Mouse (Mus musculus) ES-Bruce4 (cell line): ENCODE results near the gene Spef1. TPM values are rescaled to one million over a fixed set of nuclear protein-coding genes. Genes with fewer than 3 reads are reported as not detected.

Experiments used
- H3K27ac ChIP-seq: 2 replicates; pipeline ENCODE4 v1.5.1; 2012; ENCODE audit warnings: low read length, inconsistent platforms; ENCODE audit not compliant: insufficient read depth
- H3K27me3 ChIP-seq: 2 replicates; pipeline ENCODE4 v1.6.1; 2012; ENCODE audit warnings: mild to moderate bottlenecking, low read length, inconsistent platforms; ENCODE audit not compliant: control insufficient read depth, poor library complexity, insufficient read depth, severe bottlenecking
- H3K36me3 ChIP-seq: 2 replicates; pipeline ENCODE4 v1.6.1; 2012; ENCODE audit warnings: inconsistent platforms, mild to moderate bottlenecking, low read length, moderate library complexity; ENCODE audit not compliant: control insufficient read depth, poor library complexity, insufficient read depth, severe bottlenecking
- H3K4me1 ChIP-seq: one replicate; pipeline ENCODE4 v1.8.1; 2011; ENCODE audit warnings: low read length; ENCODE audit not compliant: control insufficient read depth, insufficient read depth
- H3K4me3 ChIP-seq: 2 replicates; pipeline ENCODE4 v1.5.1; 2011; ENCODE audit warnings: low read depth, mild to moderate bottlenecking, low read length
- H3K9ac ChIP-seq: 2 replicates; pipeline ENCODE4 v1.6.1; 2012; ENCODE audit warnings: low read depth, mild to moderate bottlenecking, inconsistent platforms; ENCODE audit not compliant: poor library complexity, severe bottlenecking
- H3K9me3 ChIP-seq: replicated peaks from 2 replicates; pipeline ENCODE4 v1.6.1; 2012; ENCODE audit warnings: mild to moderate bottlenecking, low read length, inconsistent platforms; ENCODE audit not compliant: control insufficient read depth, poor library complexity, insufficient read depth, severe bottlenecking
- CTCF ChIP-seq: IDR thresholded peaks from one replicate; pipeline ENCODE4 v1.8.1; 2011; ENCODE audit warnings: low read depth, low read length
- EP300 ChIP-seq: IDR thresholded peaks from 2 replicates; pipeline ENCODE4 v1.6.1; 2011; ENCODE audit warnings: low read depth, low read length; ENCODE audit not compliant: insufficient read depth
- POLR2A ChIP-seq: IDR thresholded peaks from one replicate; pipeline ENCODE4 v1.8.1; 2011; ENCODE audit warnings: low read length; ENCODE audit not compliant: insufficient read depth
- polyA plus RNA-seq: library from polyadenylated mRNA; stranded (reverse); fragments of >200 nt; gene quantifications from 2 replicates; pipeline ENCODE4 v1.2.4, GENCODE M21; 2011; ENCODE audit warnings: low read depth; ENCODE audit not compliant: missing spikeins, insufficient read depth, insufficient read length

Gene Spef1
- polyA plus RNA-seq, 1 experiment = 1.2 TPM

DNA sequence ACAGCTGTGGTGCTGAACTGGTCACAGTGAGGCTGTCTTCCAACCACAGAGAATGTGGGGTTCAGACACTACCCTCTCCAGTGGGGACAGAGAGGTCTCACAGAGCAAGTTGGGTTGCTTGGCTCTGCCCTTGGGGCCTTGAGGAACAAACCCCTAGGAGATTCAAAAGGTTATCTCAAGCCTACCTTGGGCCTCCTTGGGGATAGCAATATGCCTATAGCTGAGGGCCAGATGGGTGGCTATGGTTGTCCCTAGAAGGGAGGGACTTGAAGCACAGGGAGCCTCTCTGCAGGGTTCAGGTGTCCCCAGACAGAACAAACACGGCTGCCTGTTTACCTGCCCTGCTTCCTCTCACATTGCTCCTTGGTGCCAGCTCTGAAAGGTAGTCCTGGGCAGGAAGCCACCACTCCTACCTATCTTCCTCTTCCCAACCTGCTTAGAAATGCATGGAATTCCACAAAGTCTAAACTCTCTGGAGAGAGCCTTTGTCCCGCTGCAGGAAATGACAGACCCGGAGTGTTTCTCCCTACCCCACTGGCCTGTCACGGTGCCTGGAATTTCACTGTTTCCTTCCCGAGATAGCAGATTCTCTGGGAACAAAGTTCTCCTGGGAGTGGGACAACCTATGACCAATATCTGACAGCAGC lies 47.1 kb downstream of the Spef1 start:
- no peak overlapping the region for H3K4me3 ChIP-seq
- H3K27ac ChIP-seq = no peak overlapping the region
- H3K9ac ChIP-seq = no peak overlapping the region
- no peak for TF ChIP-seq POLR2A
- no peak for TF ChIP-seq CTCF
- TF ChIP-seq EP300 = no peak
- no peaks in the 10 kb centered on the region for H3K9me3 ChIP-seq
- H3K27me3 ChIP-seq = no peaks in the 10 kb centered on the region
- no peaks in the 10 kb centered on the region for H3K4me1 ChIP-seq
- H3K36me3 ChIP-seq = no peaks in the 10 kb centered on the region

- no peak for TF ChIP-seq POLR2A
- TF ChIP-seq CTCF = no peak
- TF ChIP-seq EP300 = no peak
- H3K4me3 ChIP-seq = no peak overlapping the region
- H3K36me3 ChIP-seq = no peaks in the 10 kb centered on the region
- no peaks in the 10 kb centered on the region for H3K9me3 ChIP-seq
- no peaks in the 10 kb centered on the region for H3K4me1 ChIP-seq
- H3K9ac ChIP-seq = no peak overlapping the region
- no peak overlapping the region for H3K27ac ChIP-seq
- no peaks in the 10 kb centered on the region for H3K27me3 ChIP-seq
Observed at GRCm38 (mm10) chr2:131139287-131139686, 47.8 kb downstream of the Spef1 start.

- no peak overlapping the region for H3K9ac ChIP-seq
- H3K27ac ChIP-seq = no peak overlapping the region
- H3K27me3 ChIP-seq = no peaks in the 10 kb centered on the region
- no peak overlapping the region for H3K4me3 ChIP-seq
- H3K36me3 ChIP-seq = no peaks in the 10 kb centered on the region
- H3K9me3 ChIP-seq = no peaks in the 10 kb centered on the region
- TF ChIP-seq EP300 (no peak), CTCF (no peak), POLR2A (no peak)
- no peaks in the 10 kb centered on the region for H3K4me1 ChIP-seq
Observed at GRCm38 (mm10) chr2:131138760-131139159, 48.3 kb downstream of the Spef1 start.

- no peak overlapping the region for H3K9ac ChIP-seq
- H3K27me3 ChIP-seq = no peaks in the 10 kb centered on the region
- no peaks in the 10 kb centered on the region for H3K9me3 ChIP-seq
- H3K27ac ChIP-seq = no peak overlapping the region
- no peaks in the 10 kb centered on the region for H3K36me3 ChIP-seq
- no peak overlapping the region for H3K4me3 ChIP-seq
- TF ChIP-seq POLR2A = no peak
- no peak for TF ChIP-seq CTCF
- no peak for TF ChIP-seq EP300
- no peaks in the 10 kb centered on the region for H3K4me1 ChIP-seq
Observed at GRCm38 (mm10) chr2:131138296-131138695, 48.8 kb downstream of the Spef1 start.

- H3K36me3 ChIP-seq = no peaks in the 10 kb centered on the region
- TF ChIP-seq EP300 (no peak), POLR2A (no peak), CTCF (no peak)
- H3K9ac ChIP-seq = no peak overlapping the region
- H3K4me1 ChIP-seq = no peaks in the 10 kb centered on the region
- no peaks in the 10 kb centered on the region for H3K9me3 ChIP-seq
- no peak overlapping the region for H3K27ac ChIP-seq
- H3K4me3 ChIP-seq = no peak overlapping the region
- no peaks in the 10 kb centered on the region for H3K27me3 ChIP-seq
Observed at GRCm38 (mm10) chr2:131135521-131136139, 51.5 kb downstream of the Spef1 start.

- no peak overlapping the region for H3K4me3 ChIP-seq
- TF ChIP-seq POLR2A (no peak), CTCF (no peak), EP300 (no peak)
- no peak overlapping the region for H3K27ac ChIP-seq
- no peaks in the 10 kb centered on the region for H3K9me3 ChIP-seq
- H3K9ac ChIP-seq = no peak overlapping the region
- no peaks in the 10 kb centered on the region for H3K36me3 ChIP-seq
- no peaks in the 10 kb centered on the region for H3K27me3 ChIP-seq
- H3K4me1 ChIP-seq = no peaks in the 10 kb centered on the region
Observed at GRCm38 (mm10) chr2:131134826-131135400, 52.2 kb downstream of the Spef1 start.
